Mouse (Mus musculus) intestine, embryonic 16.5 days (tissue): Measurements from ENCODE around the gene Nav2. TPM values are rescaled to one million over a fixed set of nuclear protein-coding genes. Genes with fewer than 3 reads are reported as not detected.

ENCODE experiments used
- ATAC-seq: fragments of 200-750 bp; cut with Nextera tagmentation; 2 replicates; pipeline ENCODE4 v1.8.0; 2017; ENCODE audit warnings: moderate TSS enrichment, moderate library complexity
- H3K27ac ChIP-seq: fragments of 300-500 bp; sonication (generic); 2 replicates; pipeline ENCODE4 v1.5.1; 2014; ENCODE audit warnings: mild to moderate bottlenecking, low read length
- H3K27me3 ChIP-seq: fragments of 300-500 bp; sonication (generic); replicated peaks from 2 replicates; pipeline ENCODE4 v1.6.1; 2014; ENCODE audit warnings: low read length, control low read depth, mixed read lengths; ENCODE audit not compliant: control insufficient read depth, insufficient read depth
- H3K36me3 ChIP-seq: fragments of 300-500 bp; sonication (generic); 2 replicates; pipeline ENCODE4 v1.6.1; 2014; ENCODE audit warnings: low read length, control low read depth; ENCODE audit not compliant: control insufficient read depth, insufficient read depth
- H3K4me1 ChIP-seq: fragments of 300-500 bp; sonication (generic); 2 replicates; pipeline ENCODE4 v1.6.1; 2014; ENCODE audit warnings: low read length, control low read depth, mixed read lengths; ENCODE audit not compliant: control insufficient read depth, insufficient read depth
- H3K4me2 ChIP-seq: fragments of 300-500 bp; sonication (generic); 2 replicates; pipeline ENCODE4 v1.6.1; 2014; ENCODE audit warnings: low read depth, low read length, control low read depth
- H3K4me3 ChIP-seq: fragments of 300-500 bp; sonication (generic); 2 replicates; pipeline ENCODE4 v1.5.1; 2014; ENCODE audit warnings: mild to moderate bottlenecking, low read length
- H3K9ac ChIP-seq: fragments of 300-500 bp; sonication (generic); 2 replicates; pipeline ENCODE4 v1.6.1; 2014; ENCODE audit warnings: low read depth, low read length
- H3K9me3 ChIP-seq: fragments of 300-500 bp; sonication (generic); 2 replicates; pipeline ENCODE4 v1.6.1; 2016; ENCODE audit warnings: low read length, control low read depth; ENCODE audit not compliant: control insufficient read depth
- WGBS: fragments of 180-500 bp; shearing (Covaris S2); extraction: QIAGEN DNeasy Blood & Tissue Kit; methylation state at CpG from one replicate; pipeline ENCODE4 v1.1.7; 2014; 5-methylcytosine and 5-hydroxymethylcytosine counted together
- polyA plus RNA-seq: library from polyadenylated mRNA; unstranded; fragments of >200 nt; fragmentation: Nextera tagmentation; extraction: Ambion mirVana; gene quantifications from 2 replicates; pipeline ENCODE4 v1.2.1, GENCODE M21; 2015

The Nav2 gene
- polyA plus RNA-seq, 1 experiment from 2014 or later = 15.3 TPM

DNA sequence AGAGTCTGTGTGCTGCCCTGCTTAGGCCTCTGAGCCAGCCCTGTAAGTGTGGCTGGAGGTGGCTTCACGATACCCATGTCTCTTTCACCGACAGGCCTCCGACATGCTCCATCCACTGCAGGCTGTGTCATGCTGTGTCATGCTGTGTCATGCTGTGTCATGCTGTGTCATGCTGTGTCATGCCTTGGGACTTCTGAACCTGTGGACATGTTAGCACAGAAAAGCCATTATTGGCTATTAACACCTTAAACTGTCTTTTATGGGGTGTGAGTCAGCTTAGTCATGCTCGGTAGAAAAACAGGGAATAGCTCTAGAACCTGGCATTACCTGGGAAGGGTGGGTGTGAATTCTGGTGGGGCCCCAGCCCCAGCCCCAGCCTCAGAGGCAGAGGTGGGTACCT is 653.9 kb downstream of the Nav2 start:
- no peaks in the 10 kb centered on the region for H3K27me3 ChIP-seq
- 82% methylated on average over 4 of the region's 4 CpGs for WGBS
- no peaks in the 10 kb centered on the region for H3K9me3 ChIP-seq
- no peak overlapping the region for H3K27ac ChIP-seq
- no peak for ATAC-seq
- H3K9ac ChIP-seq = no peak overlapping the region
- H3K36me3 ChIP-seq = peaks cover 11% of the 10 kb centered on the region; the same call in 1 of the 2 replicates
- no peaks in the 10 kb centered on the region for H3K4me1 ChIP-seq
- no peak overlapping the region for H3K4me2 ChIP-seq
- no peak overlapping the region for H3K4me3 ChIP-seq

DNA sequence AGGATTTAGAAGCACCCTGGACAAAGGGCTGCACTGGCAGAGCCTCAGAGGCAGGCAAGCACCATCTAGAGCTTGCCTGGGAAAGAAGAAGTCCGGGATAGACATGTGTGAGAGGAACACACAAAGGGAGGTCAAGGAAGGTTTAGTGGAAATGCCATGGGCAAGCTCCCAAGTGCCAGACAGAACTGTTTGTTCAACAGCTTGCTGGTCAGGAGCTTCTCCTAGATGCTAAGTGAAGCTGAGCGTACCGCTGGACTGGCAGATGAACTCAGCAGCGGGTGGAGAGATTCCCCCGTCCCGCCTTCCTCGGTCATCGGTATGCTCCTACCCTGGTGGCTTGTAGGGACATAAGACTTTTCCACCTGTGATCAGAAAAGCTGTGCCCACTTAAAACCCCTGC is 654.3 kb downstream of the Nav2 start:
- no peak overlapping the region for H3K4me2 ChIP-seq
- ATAC-seq = no peak
- no peaks in the 10 kb centered on the region for H3K9me3 ChIP-seq
- H3K9ac ChIP-seq = no peak overlapping the region
- peaks cover 11% of the 10 kb centered on the region; the same call in 1 of the 2 replicates for H3K36me3 ChIP-seq
- WGBS = 87% methylated on average over 8 of the region's 8 CpGs
- no peak overlapping the region for H3K4me3 ChIP-seq
- H3K27me3 ChIP-seq = no peaks in the 10 kb centered on the region
- no peak overlapping the region for H3K27ac ChIP-seq
- H3K4me1 ChIP-seq = no peaks in the 10 kb centered on the region

- Histone ChIP-seq H3K27ac (no peak overlapping the region), H3K27me3 (no peaks in the 10 kb centered on the region), H3K9ac (no peak overlapping the region), H3K4me2 (no peak overlapping the region), H3K36me3 (peaks cover 6% of the 10 kb centered on the region; the same call in 1 of the 2 replicates), H3K9me3 (no peaks in the 10 kb centered on the region), H3K4me1 (no peaks in the 10 kb centered on the region), H3K4me3 (no peak overlapping the region)
- no peak for ATAC-seq
- 88% methylated on average over 11 of the region's 11 CpGs for WGBS
Observed at GRCm38 (mm10) chr7:49565084-49565483, 656.6 kb downstream of the Nav2 start.

DNA sequence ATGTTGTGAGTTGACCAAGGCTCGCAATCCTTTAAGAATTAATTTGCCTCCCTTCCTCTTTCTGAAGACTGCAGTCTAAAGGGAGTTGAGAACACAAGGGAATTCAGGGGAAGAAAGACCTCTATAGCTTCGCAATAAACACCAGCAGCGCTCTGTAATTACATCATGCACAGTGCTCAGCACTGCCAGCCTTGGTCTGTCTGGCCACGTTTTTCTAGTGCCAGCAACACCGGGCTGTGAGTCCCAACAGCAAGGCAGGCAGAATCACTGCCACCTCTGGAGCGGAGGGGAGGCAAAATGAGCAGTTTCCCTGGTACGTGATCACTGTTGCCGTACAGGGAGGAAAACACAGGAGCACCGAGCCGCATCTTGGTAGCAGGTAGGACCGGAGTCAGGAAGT is 657.3 kb downstream of the Nav2 start:
- Histone ChIP-seq H3K4me3 (no peak overlapping the region), H3K27me3 (no peaks in the 10 kb centered on the region), H3K27ac (no peak overlapping the region), H3K4me2 (no peak overlapping the region), H3K9me3 (no peaks in the 10 kb centered on the region), H3K36me3 (peaks cover 7% of the 10 kb centered on the region; the same call in 1 of the 2 replicates), H3K9ac (no peak overlapping the region), H3K4me1 (no peaks in the 10 kb centered on the region)
- WGBS = 87% methylated on average over 11 of the region's 11 CpGs
- no peak for ATAC-seq

DNA sequence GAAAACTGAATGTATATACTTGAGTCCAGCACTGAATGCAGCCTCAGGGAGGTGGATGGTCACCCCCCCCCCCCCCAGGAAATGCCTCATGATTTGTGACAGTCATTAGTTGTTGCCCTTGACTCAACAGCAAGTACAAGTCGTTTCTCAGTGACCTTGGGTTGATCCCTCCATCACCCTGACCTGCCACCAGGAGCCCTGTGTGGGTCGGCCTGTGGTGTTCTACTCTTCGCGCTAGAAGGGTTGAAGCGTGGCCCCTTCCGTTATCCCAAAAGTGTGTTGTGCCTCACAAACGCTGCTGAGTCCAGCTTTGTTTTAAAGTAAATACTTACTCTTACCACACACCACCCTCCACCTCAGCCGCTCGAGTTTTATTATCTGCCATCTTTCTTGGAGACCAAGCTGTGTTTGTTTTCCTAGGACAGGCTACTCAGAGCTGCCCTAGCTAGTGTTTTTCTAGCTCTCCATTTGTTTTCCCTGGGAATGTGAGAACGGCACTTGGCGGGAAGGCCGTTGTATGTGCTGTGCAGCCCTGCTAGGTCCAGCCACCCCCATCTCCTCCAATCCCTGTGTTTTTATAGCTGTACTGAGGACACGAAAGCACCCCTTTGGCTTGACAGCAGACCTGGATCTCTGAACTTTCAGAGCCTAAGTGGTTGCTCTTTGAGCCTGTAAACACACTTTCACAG is 659.0 kb downstream of the Nav2 start:
- no peak overlapping the region for H3K27ac ChIP-seq
- ATAC-seq = no peak
- no peak overlapping the region for H3K4me3 ChIP-seq
- no peaks in the 10 kb centered on the region for H3K9me3 ChIP-seq
- 57% methylated on average over 13 of the region's 13 CpGs for WGBS
- H3K9ac ChIP-seq = no peak overlapping the region
- no peaks in the 10 kb centered on the region for H3K4me1 ChIP-seq
- H3K27me3 ChIP-seq = no peaks in the 10 kb centered on the region
- no peak overlapping the region for H3K4me2 ChIP-seq
- peaks cover 10% of the 10 kb centered on the region; the same call in 1 of the 2 replicates for H3K36me3 ChIP-seq

DNA sequence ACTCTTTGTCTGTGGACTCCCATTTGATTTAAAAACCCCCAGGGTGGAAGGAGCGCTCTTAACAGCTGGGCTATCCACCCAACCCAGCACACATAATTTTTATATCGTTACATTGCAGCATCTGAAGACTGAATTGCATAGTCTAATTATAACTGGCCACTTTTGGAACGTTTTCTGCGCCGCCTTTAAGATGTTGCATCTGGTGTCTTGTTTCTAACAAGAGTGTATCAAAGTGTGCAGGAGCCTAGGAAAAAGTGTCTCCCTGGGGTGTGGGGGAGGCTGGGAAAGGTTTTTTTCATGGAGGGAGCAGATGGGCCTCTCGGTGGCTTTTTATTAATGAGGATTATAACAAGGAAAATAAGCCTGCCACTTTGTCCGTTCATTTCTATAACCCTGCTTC is 661.1 kb downstream of the Nav2 start:
- Histone ChIP-seq H3K27ac (no peak overlapping the region), H3K4me1 (no peaks in the 10 kb centered on the region), H3K9ac (no peak overlapping the region), H3K4me3 (no peak overlapping the region), H3K27me3 (no peaks in the 10 kb centered on the region), H3K36me3 (peaks cover 11% of the 10 kb centered on the region; the same call in 1 of the 2 replicates), H3K4me2 (no peak overlapping the region), H3K9me3 (no peaks in the 10 kb centered on the region)
- 86% methylated on average over 7 of the region's 7 CpGs for WGBS
- ATAC-seq = no peak

DNA sequence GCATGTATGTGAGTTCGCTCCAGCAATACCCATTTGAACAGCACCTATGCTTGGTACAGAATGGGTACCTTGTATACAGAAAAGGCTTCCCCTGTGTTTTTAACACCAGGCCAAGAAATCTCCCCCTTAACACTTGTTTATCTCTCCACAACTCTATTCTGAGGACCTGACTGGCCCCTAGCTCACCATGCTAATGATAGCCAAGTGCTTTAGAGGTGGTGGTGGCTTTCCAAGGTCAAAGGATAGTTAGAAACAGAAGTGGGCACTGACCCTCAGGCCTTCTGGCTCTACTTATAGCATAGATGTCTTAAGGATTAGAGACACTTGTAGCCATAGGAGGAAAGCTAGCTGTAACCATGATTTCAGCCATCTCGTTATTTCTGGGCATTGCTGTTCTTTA is 663.1 kb downstream of the Nav2 start:
- Histone ChIP-seq H3K4me3 (no peak overlapping the region), H3K36me3 (peaks cover 20% of the 10 kb centered on the region), H3K4me2 (no peak overlapping the region), H3K9ac (no peak overlapping the region), H3K27me3 (no peaks in the 10 kb centered on the region), H3K9me3 (no peaks in the 10 kb centered on the region), H3K4me1 (no peaks in the 10 kb centered on the region), H3K27ac (no peak overlapping the region)
- no peak for ATAC-seq
- WGBS = 94% methylated on average over 2 of the region's 2 CpGs

DNA sequence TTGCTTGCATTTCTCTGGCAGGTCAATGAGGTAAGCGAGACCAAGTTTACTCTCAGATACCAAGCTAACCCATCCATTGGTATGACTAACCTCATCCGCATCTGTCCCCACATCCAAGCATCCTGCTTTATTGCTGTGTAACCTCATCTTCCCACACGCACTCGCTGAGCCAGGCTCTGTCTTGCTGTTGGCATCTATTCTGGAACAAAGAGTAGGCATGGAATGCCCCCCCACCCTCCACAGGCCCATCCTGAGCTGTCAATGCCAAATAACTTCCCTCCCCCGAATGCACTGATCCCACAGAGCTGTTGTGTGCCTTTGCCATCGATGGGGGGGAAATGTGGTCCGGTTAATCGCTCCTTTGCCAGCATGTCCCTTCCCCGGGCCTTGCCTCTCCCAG is 666.7 kb downstream of the Nav2 start:
- Histone ChIP-seq H3K27ac (no peak overlapping the region), H3K27me3 (no peaks in the 10 kb centered on the region), H3K36me3 (peaks cover 28% of the 10 kb centered on the region), H3K9ac (no peak overlapping the region), H3K4me1 (no peaks in the 10 kb centered on the region), H3K9me3 (no peaks in the 10 kb centered on the region), H3K4me3 (no peak overlapping the region), H3K4me2 (no peak overlapping the region)
- no peak for ATAC-seq
- 93% methylated on average over 9 of the region's 9 CpGs for WGBS

GRCm38 (mm10) chr7:49577096-49577495 is 668.6 kb downstream of the Nav2 start:
- Histone ChIP-seq H3K4me3 (no peak overlapping the region), H3K9me3 (no peaks in the 10 kb centered on the region), H3K9ac (no peak overlapping the region), H3K27ac (no peak overlapping the region), H3K27me3 (no peaks in the 10 kb centered on the region), H3K4me2 (no peak overlapping the region), H3K4me1 (no peaks in the 10 kb centered on the region), H3K36me3 (peaks cover 24% of the 10 kb centered on the region)
- ATAC-seq = no peak
- WGBS = 89% methylated on average over 2 of the region's 2 CpGs

DNA sequence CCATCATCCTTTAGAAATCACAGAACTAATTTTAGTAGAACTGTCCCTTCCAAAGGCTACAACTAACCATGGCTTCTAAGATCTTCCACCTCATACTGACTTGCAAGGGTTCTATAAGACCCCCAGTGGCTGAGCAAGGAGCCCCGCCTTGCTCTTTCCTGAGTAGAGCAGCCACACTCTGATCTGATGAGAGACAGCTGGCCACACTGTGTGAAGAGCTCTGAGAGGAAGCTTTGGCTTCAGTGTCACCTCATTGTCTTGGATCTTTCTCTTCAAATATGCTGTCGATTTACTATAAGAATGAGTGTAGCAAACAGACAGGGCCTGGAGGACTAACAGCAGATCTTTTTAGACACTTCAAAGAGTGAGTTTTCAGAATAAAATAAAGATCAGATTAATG is 673.4 kb downstream of the Nav2 start:
- no peak overlapping the region for H3K4me2 ChIP-seq
- H3K36me3 ChIP-seq = peaks cover 22% of the 10 kb centered on the region

More for the DNA sequence above, 673.4 kb downstream of the Nav2 start:
- Histone ChIP-seq H3K9me3 (no peaks in the 10 kb centered on the region), H3K4me1 (no peaks in the 10 kb centered on the region), H3K9ac (no peak overlapping the region), H3K27ac (no peak overlapping the region), H3K4me3 (no peak overlapping the region), H3K27me3 (no peaks in the 10 kb centered on the region)
- 91% methylated on average over 2 of the region's 2 CpGs for WGBS
- ATAC-seq = no peak
